Mouse (Mus musculus) bone marrow, adult 2 months (tissue): ENCODE data around the gene Fez1.

Experiments used
- CTCF ChIP-seq: fragments of 200-500 bp; IDR thresholded peaks from 2 replicates; pipeline ENCODE4 v1.5.1; 2011; ENCODE audit warnings: low read length, control low read depth; ENCODE audit not compliant: control insufficient read depth, insufficient read depth
- POLR2A ChIP-seq: fragments of 200-500 bp; IDR thresholded peaks from 2 replicates; pipeline ENCODE4 v1.6.1; 2011; ENCODE audit warnings: low read depth, mild to moderate bottlenecking, control low read depth, low read length, borderline replicate concordance; ENCODE audit not compliant: control insufficient read depth

DNA sequence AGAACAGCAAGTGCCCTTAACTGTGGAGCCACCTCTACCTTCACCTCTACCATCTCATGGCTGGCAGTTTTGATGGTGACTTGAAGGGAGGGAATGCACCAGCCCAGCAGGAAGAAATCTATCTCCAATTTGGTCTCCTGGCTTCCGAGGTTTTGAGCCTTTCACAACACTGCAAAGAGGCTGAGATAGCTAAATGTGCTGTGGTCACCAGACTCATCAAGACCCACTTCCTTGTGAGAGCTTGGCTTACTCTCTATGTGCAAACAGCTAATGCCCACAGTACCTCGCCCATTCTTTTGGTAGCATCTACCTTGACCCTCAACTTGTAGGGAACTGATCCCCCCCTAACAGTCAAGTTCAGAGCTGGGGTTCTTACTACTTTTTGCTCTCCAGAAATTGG, 40.9 kb downstream of the Fez1 start:
- TF ChIP-seq POLR2A (no peak), CTCF (no peak)
